Mouse (Mus musculus): ENCODE measurements around the gene Large2.

Large2 gene

DNA sequence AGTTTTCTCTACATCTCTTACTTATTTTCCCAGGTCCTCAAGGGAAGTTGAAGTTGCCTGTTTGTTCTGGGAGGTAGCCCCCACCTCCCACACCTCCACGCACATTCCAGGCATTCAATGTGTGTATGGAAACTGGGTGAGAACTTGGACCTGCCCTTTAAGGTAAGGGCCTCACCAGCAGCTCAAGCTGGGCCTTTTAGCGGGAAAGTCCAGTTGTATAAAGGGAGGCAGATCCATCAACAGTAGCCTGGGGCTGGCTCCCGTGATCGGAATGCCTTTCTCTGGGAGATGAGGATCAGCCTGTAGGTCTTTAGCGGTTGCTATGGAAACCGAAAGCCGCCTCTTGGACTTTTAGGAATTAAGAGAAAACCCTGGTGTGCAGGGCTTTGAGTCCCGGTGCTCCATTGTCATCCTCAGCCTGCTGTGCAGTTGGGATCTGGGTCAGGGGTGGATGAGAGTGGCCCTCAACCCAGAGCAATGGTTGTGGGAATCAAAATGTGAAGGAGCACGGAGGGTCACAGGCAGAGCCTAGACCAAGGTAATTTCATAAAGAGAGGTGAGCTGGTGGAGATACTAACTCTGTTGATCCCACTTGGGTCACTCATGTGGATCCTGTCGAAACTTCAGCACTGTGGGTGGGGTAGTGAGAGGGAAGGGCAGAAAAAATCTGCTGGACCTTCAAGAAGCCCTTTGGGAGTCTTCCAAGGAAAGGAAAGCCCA, 2.5 kb downstream of the Large2 start:
- DNase-seq, result no peak

DNA sequence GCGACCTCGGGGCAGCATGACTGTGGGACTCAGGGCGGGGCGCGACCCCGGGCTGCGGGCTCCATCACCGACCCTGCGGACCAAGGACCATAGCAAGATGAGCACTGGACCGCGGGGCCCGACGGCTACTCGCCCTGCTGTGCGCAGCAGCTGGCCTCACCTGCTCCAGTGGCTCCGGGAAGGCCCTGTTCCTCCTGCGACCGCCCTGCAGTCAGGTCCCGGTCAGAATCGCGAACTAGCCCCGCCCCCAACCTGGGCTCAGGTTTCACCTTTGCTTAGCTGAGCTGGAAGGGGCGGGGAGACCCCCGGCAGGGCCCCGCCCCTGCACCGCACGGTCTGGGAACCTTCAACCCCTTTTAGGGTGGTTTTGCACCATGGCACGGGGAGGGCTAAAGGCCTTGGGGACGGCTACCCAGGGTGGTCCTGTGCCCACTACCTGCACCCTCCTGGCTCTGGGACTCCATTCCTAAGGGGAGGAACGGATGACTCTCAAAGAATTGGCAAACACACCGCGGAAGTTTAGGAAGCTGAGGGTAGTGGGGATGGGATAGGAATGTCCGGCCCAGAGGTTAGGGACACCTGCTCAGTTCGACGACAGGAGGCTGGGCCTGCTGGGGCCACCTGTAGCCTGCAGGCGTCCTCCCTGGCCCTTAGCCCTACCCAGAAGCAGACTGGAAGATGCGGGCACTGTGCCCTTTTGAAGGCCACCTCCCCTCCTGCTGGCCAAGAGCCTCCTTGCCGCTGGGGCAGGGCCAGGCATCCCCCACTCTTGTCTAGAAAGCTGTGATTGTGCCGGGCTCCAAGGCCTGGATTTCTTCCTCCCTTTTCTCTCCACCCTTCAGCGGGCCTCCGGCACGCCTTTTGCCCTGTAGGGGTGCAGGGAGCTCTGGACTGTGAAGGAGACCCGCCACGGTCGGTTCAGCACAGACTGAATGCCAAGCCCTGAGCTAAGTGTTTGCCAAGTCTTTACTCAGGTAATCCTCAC, 3.6 kb downstream of the Large2 start:
- no peak for DNase-seq

DNA sequence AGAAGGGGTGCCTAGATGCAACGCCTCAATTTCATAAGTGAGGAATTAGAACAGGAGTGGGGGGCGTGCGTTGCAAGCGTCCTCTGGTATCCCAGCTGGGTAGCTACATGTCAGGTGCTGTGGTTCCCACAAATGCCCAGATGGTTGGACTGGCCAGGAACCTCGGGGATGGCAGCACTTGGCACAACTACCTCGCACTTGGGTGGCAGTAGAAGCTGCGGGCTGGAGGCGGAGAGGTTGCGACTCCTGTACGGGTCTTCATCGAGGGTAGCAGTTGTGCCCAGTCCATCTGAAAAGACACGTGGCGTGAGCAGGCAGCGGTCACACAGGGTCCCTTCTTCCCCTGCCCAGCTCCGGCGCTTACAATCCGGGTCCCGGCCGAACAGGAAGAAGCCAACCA, 4.3 kb downstream of the Large2 start:
- DNase-seq, result no peak

DNA sequence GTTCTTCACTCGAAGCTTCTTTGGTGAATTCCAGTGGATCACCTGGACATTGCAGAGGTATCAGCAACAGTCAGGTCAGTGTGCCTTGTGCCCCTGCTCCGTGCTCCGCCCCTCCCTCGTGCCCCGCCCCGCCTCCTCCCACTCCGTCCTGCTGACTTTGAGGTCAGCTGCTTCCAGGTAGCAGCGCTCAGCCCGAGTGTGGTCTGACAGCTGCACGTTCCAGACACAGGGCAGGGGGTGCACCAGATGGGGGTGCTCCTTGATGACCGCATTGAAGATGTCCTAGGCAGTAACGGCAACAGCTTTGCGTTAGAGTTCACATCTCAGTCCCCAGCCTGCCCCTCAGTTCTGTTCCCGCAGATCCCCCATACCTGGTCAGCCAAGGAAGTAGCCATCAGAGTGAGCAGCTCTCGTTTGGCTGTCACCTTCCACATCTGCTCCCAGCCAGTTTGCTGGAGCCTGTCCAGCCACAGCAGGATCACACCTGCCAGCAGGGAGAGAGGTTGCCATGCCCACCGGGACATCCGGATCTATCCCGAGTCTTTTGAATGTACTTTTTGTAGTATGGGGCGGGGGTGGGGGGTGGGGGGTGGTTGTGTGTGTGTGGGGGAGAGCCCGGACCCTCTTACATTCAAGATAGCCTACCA, 7.2 kb downstream of the Large2 start:
- DNase-seq, result no peak

DNA sequence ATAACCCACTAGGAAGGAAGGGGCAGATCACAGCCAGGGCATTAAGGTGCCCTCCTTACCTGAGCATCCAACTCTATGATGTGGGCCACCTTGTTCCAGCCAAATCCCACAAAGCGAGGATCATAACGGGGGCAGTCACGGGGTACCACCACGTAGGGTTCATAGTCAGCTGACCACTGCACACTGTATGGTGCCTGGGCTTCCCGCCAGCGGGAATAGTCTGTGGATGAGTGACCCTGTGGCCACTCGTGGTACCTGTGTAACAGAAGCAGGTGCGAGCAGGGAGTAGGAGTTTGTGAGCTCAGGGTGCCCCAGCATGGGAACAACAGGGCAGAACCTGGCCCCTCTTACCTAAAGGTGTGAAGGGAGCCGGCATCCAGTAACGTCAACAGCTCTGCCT, 9.1 kb downstream of the Large2 start:
- no peak for DNase-seq

DNA sequence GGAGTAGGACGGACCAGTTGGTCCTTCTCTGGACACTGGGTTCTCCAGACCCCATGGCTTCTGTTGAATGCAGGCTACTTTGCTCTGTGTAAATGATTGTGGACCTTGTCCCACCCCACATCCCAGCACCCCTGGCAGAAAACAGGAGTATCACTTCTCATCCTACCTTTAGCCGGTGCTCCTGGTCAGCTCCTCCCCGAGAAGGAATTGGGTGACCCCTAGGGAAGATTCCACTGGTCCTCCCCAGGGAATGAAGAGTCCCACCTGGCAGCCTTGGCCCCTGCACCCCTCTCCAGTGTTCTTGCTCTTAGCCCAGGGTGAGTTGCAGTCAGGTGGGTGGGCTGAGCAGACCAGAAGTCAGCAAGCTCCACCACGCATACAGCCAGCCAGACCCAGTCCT, 10.6 kb downstream of the Large2 start:
- DNase-seq, result no peak

DNA sequence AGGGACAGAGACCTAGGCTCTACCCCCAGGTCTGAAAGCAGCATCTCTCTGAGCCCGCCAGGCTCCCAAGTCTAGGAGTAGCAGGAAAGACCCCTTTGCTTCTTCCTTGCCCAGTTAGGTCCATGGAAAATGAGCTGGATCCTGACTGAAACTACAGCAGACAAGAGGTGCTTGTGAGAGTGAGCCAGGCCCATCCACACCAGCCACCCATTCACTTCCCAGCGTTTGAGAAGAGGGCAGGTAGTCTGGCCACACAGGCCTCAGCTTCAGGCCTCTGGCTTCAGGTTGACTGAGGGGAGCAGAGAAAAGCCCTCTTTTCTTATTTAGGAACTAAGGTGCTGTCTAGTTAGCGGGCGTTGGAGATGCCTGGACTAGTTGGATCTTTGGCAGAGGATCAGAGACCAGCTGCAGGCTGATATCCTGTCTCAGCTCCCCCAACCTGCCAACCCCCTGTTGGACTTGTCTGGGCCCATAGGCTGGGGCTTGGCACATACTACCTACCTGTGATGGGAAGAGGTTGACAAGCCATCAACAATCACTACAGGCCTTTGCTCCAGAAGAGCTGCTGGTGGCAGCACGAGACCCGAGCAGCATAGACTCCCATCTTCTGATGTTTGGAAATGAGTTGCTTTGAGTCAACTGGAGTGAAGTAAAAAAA, 12.0 kb downstream of the Large2 start:
- DNase-seq, result no peak

DNA sequence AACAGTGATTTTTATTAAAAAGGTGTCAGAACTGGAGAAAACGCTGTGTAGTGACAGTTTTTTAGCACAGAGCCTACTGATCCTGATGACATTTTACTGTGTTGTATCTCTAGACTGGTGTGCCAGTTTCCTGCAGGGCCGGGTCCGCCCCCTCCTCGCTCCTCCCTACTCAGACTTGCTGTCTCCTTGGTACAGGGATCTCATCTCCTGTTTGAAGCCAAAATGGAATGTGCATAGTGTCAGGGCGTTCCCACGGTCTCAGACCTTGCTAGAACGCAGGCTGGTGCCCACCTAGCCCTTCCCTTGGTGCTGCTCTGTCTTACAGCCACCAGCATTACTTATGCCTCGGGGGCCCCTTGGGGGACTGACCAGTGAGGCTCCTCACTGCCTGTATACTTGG, 12.9 kb downstream of the Large2 start:
- DNase-seq, result no peak

DNA sequence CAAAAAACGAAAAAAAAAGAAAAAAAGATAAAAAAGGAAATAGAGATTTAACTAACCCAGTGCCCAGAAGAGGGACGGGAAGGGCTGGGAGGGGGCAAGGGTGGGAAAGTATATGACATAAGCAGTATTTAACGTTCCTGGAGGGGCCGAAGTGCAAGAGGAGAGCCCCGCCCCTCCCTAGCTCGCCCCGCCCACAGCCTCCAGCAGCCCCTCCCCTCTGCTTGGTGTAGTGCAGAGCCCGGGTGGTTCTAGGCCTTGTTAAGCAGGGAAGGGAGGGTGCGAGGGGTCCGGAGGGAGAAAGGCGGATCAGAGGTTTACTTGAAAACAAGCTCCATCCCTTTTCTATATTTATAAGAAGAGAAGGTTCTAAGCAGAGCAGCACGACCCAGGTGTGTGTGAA, 13.8 kb downstream of the Large2 start:
- DNase-seq, result no peak

DNA sequence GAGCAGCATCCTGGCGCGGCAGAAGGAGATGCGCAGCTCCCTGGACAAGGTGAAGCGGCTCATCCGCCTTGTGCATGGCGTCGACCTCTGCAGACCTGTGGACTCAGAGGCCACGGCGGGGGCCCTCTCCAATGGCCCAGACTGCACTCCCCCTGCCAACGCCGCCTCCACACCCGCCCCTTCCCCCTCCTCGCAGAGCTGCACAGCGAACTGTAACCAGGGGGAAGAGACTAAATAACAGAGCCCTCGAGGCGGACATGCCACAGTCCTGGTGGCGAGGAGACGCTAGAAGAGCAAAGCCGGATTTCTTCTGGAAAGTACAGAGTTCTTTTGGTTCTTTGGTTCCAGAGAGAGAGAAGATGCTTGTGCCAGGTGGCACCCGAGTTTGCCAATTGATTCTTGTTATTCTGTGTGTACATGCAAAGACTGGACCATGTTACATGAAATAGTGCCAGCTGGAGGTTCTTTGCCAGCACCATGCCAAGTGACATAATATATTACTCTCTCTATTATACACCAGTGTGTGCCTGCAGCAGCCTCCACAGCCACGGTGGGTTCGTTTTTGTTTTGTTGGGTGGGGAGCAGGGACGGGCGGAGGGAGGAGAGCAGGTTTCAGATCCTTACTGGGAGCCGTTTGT, 14.4 kb downstream of the Large2 start:
- no peak for DNase-seq

DNA sequence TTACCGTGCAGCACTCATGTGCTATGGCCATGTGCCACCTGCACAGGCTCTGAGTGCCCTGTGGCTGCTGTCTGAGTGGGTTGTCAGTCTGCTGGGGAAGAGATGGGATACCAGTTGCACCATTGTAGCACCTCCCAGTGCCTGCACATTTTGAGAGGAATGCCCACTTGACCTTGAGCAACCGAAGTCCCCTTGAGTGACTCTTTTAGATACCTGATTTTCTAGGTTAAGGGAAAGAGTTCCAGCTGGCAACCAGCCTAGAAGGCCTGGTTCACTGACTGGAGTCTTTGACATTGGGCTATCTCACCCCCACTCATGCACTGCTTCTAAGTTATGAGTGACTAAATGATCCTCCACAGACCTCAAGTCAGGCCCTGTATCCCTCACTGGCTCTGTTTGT, 15.4 kb downstream of the Large2 start:
- DNase-seq, result no peak

DNA sequence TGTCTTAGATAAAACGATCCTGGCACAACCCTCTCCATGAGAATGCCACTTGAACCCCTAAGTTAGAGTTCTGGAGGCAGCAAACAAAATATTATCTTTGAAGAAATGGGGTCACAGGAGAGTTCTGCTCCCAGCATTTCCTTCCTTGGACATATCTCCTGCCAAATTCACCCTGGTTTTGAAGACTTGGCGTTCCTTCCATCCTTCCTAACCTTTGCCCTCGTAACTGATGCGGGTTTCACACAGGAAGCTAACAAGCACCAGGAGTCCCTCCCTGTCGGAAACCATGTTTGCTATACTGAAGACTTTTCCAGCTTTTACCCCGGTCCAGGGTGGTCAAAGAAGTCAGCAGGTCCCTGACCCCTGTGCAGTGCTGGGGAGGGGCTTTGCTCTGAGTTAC, 20.4 kb downstream of the Large2 start:
- DNase-seq, result no peak

DNA sequence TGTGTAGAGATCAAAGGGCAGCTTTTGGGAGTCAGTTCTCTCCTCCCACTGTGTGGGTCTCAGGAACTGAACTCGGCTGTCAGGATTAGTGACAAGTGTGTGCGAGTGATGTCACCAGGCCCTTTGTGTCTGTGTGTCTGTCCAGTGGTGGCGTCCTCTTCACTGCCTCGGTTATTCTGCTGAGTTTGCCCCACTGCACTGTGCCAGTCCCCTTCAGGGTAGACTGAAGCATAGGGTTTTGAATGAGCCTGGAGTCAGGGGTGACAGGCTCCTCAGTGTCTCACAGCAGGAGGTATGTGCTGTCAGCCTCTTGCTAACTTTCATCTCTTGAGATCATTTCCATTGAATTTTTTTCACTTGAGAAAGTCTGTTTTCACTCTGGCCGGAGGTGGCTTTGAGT, 21.3 kb downstream of the Large2 start:
- no peak for DNase-seq

DNA sequence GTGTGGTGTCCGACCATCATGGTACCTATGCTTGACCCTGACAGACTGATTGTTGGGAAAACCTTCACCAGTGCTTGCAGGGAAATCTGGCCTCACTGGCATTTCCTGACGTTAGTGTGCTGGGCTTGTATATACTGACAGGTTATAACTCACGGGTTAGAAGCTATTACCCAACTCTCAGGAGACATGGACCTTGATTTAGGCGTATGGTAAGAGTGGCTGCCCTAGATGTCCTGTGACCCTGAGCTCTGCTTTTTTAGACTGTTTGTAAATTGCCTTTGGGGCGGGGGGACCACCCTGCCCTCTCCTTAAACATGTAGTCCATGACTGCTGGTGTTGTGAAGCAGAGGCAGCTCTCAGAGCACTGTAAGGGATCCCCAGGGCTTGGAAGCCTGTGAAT, 24.0 kb downstream of the Large2 start:
- no peak for DNase-seq

DNA sequence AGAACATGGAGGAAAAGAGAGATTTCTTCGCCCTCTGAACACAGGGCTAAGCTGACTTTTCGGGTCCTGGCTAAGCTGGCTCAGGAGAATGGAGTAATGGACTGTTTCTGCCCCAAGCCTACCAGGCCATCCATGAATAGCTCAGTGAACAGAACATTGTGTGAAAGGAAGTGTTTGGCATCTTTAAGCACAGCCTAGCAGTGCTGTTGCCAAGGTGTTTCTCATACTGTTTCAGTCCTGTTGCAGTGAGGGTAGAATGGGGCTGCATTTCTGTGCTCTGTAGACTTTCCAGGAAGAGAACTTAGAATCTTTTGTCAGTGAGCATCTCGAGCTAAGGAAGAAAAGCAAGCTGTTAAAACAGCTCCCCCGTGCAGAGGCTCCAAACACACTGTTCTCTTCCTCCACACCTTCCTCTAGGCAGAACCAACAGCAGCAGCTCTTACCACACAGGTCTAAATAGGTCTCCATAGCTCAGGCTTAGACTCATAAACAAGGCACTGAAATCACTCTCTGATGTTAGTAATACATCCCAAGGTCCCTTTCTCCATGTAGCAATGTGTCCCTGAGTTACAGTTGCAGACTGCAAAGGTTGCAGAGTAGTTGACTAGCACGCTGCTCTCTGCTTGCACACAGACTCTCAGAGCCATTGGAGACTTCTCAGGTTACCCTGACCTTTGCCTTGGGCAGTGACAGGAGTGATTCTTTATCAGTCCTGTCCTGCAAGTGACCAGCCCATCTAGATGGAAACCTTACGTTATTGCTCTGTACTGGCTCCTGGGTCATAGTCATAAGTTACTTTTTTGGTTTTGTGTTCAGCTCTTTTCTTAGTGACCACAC, 24.9 kb downstream of the Large2 start:
- DNase-seq, result no peak

DNA sequence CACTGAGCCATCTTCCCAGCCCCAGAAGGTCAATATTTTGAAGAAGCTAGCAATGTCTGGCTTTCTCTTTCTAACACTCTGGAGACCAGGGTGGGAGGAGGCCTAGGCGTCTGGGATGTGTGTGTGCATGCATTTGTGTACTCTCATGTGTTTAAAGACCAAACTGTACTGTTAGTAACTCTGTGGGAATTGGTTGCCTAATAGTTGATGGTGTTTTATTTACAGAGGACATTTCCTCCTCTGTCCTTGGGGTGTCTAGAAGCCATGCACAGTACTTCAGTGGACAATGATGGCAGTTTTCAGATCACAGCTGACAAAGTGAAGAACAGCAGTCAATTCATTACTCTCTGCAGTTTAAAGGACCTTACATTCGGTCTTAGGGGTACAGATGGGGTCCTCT, 27.5 kb downstream of the Large2 start:
- no peak for DNase-seq

DNA sequence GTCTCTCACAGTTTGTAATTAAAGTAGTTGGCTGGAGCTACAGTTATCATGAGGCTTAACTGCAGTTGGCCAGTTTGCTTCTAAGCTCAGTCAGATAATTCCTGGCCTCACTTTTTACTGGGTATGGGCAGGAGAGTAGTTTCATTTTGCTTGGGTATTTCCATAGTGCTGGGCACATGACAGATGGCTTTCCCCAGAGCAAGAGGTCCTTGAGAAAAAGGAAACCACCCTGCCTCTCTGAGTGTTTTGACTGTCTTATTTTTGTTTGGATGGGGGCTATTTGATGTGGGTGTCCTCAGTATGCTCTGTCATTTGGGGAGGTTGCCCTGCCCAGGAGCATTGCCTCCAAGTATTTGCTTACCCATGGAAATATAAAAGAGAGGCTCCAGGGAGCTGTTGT, 32.3 kb downstream of the Large2 start:
- no peak for DNase-seq

DNA sequence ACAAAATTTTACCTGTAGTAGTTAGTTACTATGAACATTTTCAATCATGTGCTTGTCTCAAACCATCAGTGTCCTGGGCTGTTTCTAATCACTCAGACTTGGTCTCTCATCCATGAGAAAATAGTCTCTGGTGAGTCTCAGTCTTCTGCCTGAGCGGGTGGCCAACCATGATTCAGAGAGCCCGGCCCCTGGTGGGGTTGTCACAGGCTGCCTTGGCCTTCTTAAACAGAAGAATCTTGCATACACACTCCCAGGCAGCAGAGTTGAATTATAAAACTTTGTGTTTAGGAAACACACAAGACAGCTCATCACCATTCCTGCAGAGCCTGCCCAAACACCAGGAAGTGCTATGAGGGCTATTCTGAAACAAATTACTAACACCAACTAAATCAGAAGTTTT, 42.8 kb downstream of the Large2 start:
- DNase-seq, result no peak

DNA sequence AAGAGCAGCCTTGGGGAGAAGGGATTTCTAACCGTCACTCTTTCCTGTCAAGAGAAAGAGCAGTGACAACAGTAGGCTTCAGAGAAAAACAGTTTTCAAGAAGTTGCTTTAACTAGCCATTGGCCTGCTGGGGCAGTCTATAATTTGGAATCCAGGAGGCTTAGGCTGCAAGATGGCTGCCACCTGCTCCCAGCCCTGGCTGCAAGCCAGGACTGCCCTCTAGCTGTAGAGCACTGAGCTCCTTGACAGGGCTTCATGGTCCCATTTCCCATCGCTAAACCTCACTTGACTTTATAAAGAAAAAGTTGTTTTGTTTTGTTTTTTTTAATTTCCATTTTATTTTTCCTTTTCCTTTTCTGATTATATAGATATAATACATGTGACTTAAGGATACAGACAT, 43.3 kb downstream of the Large2 start:
- no peak for DNase-seq

DNA sequence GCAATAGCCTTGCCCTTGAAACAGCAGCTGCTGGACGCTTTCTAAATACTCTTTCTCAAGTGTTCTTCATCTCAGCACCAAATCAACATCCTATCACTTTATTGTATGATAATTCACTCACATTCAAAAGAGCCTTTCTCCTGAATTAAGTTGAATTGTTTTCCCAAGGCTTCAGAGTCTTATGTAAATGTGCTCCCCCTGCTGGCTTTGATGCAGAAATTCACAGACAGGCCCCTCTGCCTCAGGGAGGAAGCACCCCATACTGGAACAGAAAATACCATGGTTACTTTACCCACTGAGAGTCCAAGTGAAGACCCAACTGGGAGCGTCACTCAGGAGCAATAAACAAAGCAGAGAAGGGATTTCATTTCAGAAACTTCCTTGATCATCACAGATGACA, 43.8 kb downstream of the Large2 start:
- DNase-seq, result peak; percentile 45

DNA sequence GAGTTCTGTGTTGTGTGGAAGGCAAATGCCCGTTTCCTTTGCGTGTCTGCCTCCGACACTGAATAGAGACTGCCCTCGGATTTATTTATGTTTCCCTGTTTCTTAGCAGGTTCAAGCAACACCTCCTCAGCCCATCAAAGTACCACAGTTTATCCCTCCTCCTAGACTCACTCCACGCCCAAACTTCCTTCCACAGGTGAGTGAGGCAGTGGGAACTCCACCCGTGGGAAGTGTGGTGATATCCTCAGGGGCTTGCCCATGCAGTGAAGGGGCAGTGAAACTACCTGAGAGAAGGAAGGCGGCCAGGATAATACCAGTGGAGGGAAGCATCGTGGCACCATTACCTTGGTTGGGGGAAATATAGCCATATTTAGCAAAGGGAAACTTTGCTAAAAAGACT, 46.5 kb downstream of the Large2 start:
- DNase-seq, result no peak

DNA sequence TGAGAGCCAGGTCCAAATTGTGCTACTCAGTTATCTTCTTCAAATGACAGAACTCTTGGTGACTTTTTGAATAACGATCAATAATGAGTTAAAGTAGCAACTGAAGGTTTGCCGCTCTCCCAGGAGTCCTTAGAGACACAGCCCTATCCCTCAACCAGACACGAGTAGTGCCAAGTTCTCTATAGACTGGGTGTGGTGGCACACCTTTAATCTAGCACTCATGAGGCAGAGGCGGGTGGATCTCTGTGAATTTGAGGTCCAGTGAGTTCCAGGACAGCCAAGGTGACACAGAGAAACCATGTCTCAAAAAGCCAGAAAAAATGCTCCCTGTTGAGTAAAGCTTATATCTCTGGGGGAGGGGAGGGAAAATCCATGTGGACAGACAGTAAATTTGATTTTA, 47.1 kb downstream of the Large2 start:
- DNase-seq, result no peak
